Mouse (Mus musculus): ENCODE results near the gene Fbxl21. TPM values are rescaled to one million over a fixed set of nuclear protein-coding genes. Genes with fewer than 3 reads are reported as not detected.

Gene Fbxl21
- polyA plus RNA-seq, 1 experiment from 2014 or later, result 1.5 TPM

DNA sequence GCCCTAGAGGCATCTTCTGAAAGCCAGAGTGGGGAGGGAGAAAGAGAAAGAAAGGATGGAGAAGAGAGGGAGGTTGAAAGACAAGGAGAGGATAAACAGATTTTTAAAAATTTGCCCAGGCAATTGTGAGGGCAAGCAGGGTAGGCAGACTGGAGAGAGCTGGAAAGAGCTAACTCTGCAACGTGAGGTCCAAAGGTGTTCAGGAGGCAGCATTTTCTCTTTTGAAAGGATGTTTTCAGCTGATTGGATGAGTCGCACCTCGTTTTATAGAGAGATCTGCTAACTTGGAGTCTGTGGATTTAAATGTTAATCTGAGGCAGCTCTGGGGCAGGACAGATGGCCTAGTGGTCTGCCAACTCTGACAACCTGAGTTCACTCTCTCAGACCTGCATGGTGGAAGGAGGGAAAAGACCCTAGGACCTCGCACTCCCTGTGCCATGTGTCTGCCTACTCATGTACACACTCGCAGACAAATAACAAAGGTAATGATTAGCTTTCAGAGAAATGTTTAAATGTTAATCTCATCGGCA, 37.6 kb downstream of the Fbxl21 start:
- no peak for ATAC-seq (ENCODE audit: insufficient number of reproducible peaks, insufficient read depth, low FRiP score, low read depth)
- no peaks in the 10 kb centered on the region for H3K27me3 ChIP-seq (ENCODE audit: control insufficient read depth, insufficient read depth, low read length)
- 89% methylated on average over 6 of the region's 6 CpGs for WGBS
- H3K4me1 ChIP-seq (ENCODE audit: control insufficient read depth in 2 of 2, insufficient read depth in 2 of 2, low read length in 2 of 2), result peaks cover 5 to 6% of the 10 kb centered on the region in 2 experiments; a peak in 2 of 4 replicates
- H3K27ac ChIP-seq (replicated peaks in 1 of 2; ENCODE audit: control insufficient read depth in 1 of 2, insufficient read depth in 1 of 2, low read depth in 2 of 2, low read length in 2 of 2), result no peak overlapping the region
- no peak overlapping the region for H3K4me3 ChIP-seq (ENCODE audit: control insufficient read depth in 1 of 2, insufficient read depth in 1 of 2, low read depth in 1 of 2, low read length in 2 of 2)
- H3K9ac ChIP-seq (ENCODE audit: low read length), result no peak overlapping the region
- H3K4me2 ChIP-seq (ENCODE audit: low read length), result no peak overlapping the region
- H3K36me3 ChIP-seq (ENCODE audit: control insufficient read depth, insufficient read depth, low read length), result no peaks in the 10 kb centered on the region
- H3K9me3 ChIP-seq (ENCODE audit: control insufficient read depth, low read length), result no peaks in the 10 kb centered on the region

GRCm38 (mm10) chr13:56561129-56561528, 38.9 kb downstream of the Fbxl21 start:
- no peak overlapping the region for H3K4me3 ChIP-seq (ENCODE audit: control insufficient read depth in 1 of 2, insufficient read depth in 1 of 2, low read depth in 1 of 2, low read length in 2 of 2)
- no peaks in the 10 kb centered on the region for H3K36me3 ChIP-seq (ENCODE audit: control insufficient read depth, insufficient read depth, low read length)
- H3K27me3 ChIP-seq (ENCODE audit: control insufficient read depth, insufficient read depth, low read length), result no peaks in the 10 kb centered on the region
- no peak overlapping the region for H3K4me2 ChIP-seq (ENCODE audit: low read length)
- no peaks in the 10 kb centered on the region for H3K9me3 ChIP-seq (ENCODE audit: control insufficient read depth, low read length)
- 77% methylated on average over 8 of the region's 8 CpGs for WGBS
- no peak overlapping the region for H3K9ac ChIP-seq (ENCODE audit: low read length)
- peaks cover 5 to 6% of the 10 kb centered on the region in 2 experiments for H3K4me1 ChIP-seq (ENCODE audit: control insufficient read depth in 2 of 2, insufficient read depth in 2 of 2, low read length in 2 of 2)
- no peak overlapping the region for H3K27ac ChIP-seq (replicated peaks in 1 of 2; ENCODE audit: control insufficient read depth in 1 of 2, insufficient read depth in 1 of 2, low read depth in 2 of 2, low read length in 2 of 2)
- ATAC-seq (ENCODE audit: insufficient number of reproducible peaks, insufficient read depth, low FRiP score, low read depth), result no peak

DNA sequence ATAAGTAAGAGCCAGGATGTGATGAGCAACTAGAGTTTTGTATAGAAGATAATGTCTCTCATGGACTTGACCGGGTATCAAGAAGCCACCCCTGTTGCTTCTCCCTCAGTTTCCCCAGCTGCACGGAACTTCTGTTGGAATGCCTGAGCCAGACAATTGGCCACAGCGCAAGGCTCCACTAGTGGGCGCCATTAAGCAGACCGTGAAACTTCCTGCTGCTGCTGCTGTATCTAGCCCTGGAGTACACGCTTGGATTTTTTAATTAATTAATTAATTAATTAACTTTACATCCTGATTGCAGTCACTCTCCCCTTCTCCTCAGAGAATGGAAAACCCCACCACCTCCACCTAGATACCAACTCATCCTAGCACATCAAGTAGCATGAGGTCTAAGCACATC, 40.8 kb downstream of the Fbxl21 start:
- WGBS, result 35% methylated on average over 6 of the region's 6 CpGs
- no peak overlapping the region for H3K4me3 ChIP-seq (ENCODE audit: control insufficient read depth in 1 of 2, insufficient read depth in 1 of 2, low read depth in 1 of 2, low read length in 2 of 2)
- H3K9me3 ChIP-seq (ENCODE audit: control insufficient read depth, low read length), result no peaks in the 10 kb centered on the region
- no peak for ATAC-seq (ENCODE audit: insufficient number of reproducible peaks, insufficient read depth, low FRiP score, low read depth)
- no peak overlapping the region for H3K27ac ChIP-seq (replicated peaks in 1 of 2; ENCODE audit: control insufficient read depth in 1 of 2, insufficient read depth in 1 of 2, low read depth in 2 of 2, low read length in 2 of 2)
- H3K4me2 ChIP-seq (ENCODE audit: low read length), result no peak overlapping the region
- H3K4me1 ChIP-seq (ENCODE audit: control insufficient read depth in 2 of 2, insufficient read depth in 2 of 2, low read length in 2 of 2), result peaks cover 6 to 11% of the 10 kb centered on the region in 2 experiments
- no peak overlapping the region for H3K9ac ChIP-seq (ENCODE audit: low read length)
- H3K27me3 ChIP-seq (ENCODE audit: control insufficient read depth, insufficient read depth, low read length), result no peaks in the 10 kb centered on the region
- no peaks in the 10 kb centered on the region for H3K36me3 ChIP-seq (ENCODE audit: control insufficient read depth, insufficient read depth, low read length)

DNA sequence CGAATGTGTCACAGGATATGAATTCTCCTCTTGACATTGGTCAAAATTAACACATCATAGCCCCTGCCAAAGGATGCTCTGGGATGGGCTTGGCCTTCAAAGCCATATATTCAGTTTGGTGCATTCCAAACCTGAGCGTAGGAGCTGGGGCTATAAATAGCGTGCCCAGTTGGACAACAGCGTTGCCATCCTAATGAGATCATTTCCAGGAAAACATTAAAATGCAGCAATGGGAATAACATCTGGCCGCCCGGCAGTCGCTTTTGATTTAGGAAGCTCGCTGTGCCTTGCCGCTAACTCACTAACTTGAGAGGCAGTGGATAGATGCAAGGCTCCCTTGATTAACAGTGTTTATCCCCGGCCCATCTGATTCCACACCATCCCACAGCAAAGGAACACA, 44.1 kb downstream of the Fbxl21 start:
- no peak overlapping the region for H3K4me3 ChIP-seq (ENCODE audit: control insufficient read depth in 1 of 2, insufficient read depth in 1 of 2, low read depth in 1 of 2, low read length in 2 of 2)
- no peaks in the 10 kb centered on the region for H3K27me3 ChIP-seq (ENCODE audit: control insufficient read depth, insufficient read depth, low read length)
- peak overlapping the region in 1 of 2 experiments; percentile 37; a peak in 1 of 4 replicates for H3K27ac ChIP-seq (replicated peaks in 1 of 2; ENCODE audit: control insufficient read depth in 1 of 2, insufficient read depth in 1 of 2, low read depth in 2 of 2, low read length in 2 of 2)
- peaks cover 4 to 6% of the 10 kb centered on the region in 2 experiments for H3K4me1 ChIP-seq (ENCODE audit: control insufficient read depth in 2 of 2, insufficient read depth in 2 of 2, low read length in 2 of 2)
- WGBS, result 48% methylated on average over 10 of the region's 10 CpGs
- no peaks in the 10 kb centered on the region for H3K9me3 ChIP-seq (ENCODE audit: control insufficient read depth, low read length)
- no peaks in the 10 kb centered on the region for H3K36me3 ChIP-seq (ENCODE audit: control insufficient read depth, insufficient read depth, low read length)
- no peak overlapping the region for H3K4me2 ChIP-seq (ENCODE audit: low read length)
- ATAC-seq (ENCODE audit: insufficient number of reproducible peaks, insufficient read depth, low FRiP score, low read depth), result no peak
- H3K9ac ChIP-seq (ENCODE audit: low read length), result no peak overlapping the region

DNA sequence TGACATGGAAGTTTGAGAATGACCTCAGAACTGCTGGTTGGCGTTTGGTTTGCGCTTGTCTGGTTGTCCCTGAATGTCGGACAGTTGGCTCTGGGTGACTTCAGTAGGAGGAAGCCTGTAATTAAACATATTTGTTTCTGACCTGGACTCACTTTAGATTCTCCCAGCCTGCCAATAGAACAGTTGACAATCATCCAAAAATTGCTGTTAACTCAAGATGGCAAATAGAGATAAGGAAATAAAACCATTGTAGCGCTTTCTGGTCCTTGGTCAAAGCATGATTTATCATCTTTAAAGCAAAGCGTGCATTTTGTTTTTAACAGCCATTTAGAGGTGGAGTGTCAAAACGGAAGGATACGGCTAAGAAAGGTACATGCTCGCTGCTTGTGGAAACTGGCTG, 49.4 kb downstream of the Fbxl21 start:
- ATAC-seq (ENCODE audit: insufficient number of reproducible peaks, insufficient read depth, low FRiP score, low read depth), result no peak
- Histone ChIP-seq H3K9me3 (ENCODE audit: control insufficient read depth, low read length) (no peaks in the 10 kb centered on the region), H3K9ac (ENCODE audit: low read length) (no peak overlapping the region), H3K4me2 (ENCODE audit: low read length) (no peak overlapping the region), H3K4me3 (ENCODE audit: control insufficient read depth in 1 of 2, insufficient read depth in 1 of 2, low read depth in 1 of 2, low read length in 2 of 2) (no peak overlapping the region), H3K4me1 (ENCODE audit: control insufficient read depth in 2 of 2, insufficient read depth in 2 of 2, low read length in 2 of 2) (peaks cover 0 to 4% of the 10 kb centered on the region in 2 experiments; a peak in 2 of 4 replicates), H3K27ac (replicated peaks in 1 of 2; ENCODE audit: control insufficient read depth in 1 of 2, insufficient read depth in 1 of 2, low read depth in 2 of 2, low read length in 2 of 2) (no peak overlapping the region), H3K36me3 (ENCODE audit: control insufficient read depth, insufficient read depth, low read length) (no peaks in the 10 kb centered on the region), H3K27me3 (ENCODE audit: control insufficient read depth, insufficient read depth, low read length) (no peaks in the 10 kb centered on the region)
- 89% methylated on average over 8 of the region's 8 CpGs for whole genome bisulfite sequencing

DNA sequence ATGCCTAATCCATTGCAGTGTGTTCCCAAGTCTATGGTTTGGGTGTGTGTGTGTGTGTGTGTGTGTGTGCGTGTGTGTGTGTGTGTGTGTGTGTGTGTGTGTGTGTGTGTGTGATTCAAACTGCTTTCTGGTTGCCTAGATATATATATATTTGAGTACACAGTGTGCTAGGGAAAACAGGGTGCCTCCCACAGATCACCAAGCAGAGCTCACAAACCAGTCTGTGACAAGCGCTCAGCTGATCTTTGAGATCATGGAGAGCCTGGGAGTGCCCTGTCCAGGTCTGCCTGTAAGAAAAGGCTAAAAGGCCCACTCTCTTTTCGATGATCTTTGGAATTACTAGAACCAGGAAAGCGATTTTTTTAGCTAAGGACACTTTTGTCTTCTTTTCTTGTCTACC, 52.8 kb downstream of the Fbxl21 start:
- no peak overlapping the region for H3K4me2 ChIP-seq (ENCODE audit: low read length)
- peaks cover 0 to 6% of the 10 kb centered on the region in 2 experiments; a peak in 1 of 4 replicates for H3K4me1 ChIP-seq (ENCODE audit: control insufficient read depth in 2 of 2, insufficient read depth in 2 of 2, low read length in 2 of 2)
- no peaks in the 10 kb centered on the region for H3K9me3 ChIP-seq (ENCODE audit: control insufficient read depth, low read length)
- WGBS, result 69% methylated on average over 4 of the region's 4 CpGs
- H3K27ac ChIP-seq (replicated peaks in 1 of 2; ENCODE audit: control insufficient read depth in 1 of 2, insufficient read depth in 1 of 2, low read depth in 2 of 2, low read length in 2 of 2), result no peak overlapping the region
- ATAC-seq (ENCODE audit: insufficient number of reproducible peaks, insufficient read depth, low FRiP score, low read depth), result no peak
- H3K4me3 ChIP-seq (ENCODE audit: control insufficient read depth in 1 of 2, insufficient read depth in 1 of 2, low read depth in 1 of 2, low read length in 2 of 2), result no peak overlapping the region
- H3K9ac ChIP-seq (ENCODE audit: low read length), result no peak overlapping the region
- H3K36me3 ChIP-seq (ENCODE audit: control insufficient read depth, insufficient read depth, low read length), result no peaks in the 10 kb centered on the region
- no peaks in the 10 kb centered on the region for H3K27me3 ChIP-seq (ENCODE audit: control insufficient read depth, insufficient read depth, low read length)

DNA sequence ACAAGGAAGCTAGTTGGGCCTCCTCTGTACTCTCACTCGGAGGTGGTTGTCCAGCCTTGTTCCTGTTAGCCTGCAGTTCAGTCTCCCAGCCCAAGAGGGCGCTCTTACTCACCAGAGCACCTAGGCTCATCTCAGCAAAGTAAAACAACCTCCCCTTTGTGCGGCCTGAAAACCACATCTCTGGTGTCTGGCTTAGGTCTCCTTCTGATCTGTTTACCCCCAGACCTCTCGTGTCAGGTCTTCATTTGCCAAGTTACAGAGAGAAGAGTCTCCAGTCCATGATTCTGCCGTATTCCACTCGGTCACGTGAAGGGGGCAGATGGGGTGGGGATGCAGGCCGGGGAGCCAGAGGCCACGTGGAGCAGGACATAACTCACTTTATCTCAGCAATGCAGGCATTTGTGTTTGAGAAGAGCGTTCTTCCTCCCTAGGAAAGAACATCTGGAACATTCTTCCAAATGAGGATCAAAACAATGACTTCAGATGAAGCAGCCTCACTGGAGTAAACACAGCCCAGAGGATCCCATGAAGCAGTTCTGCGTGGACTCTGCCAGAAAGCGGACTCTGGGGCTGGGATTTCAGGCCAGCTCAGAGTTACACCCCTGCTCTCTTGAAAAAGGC, 53.5 kb downstream of the Fbxl21 start:
- no peaks in the 10 kb centered on the region for H3K27me3 ChIP-seq (ENCODE audit: control insufficient read depth, insufficient read depth, low read length)
- H3K36me3 ChIP-seq (ENCODE audit: control insufficient read depth, insufficient read depth, low read length), result no peaks in the 10 kb centered on the region
- peaks cover 0 to 6% of the 10 kb centered on the region in 2 experiments; a peak in 1 of 4 replicates for H3K4me1 ChIP-seq (ENCODE audit: control insufficient read depth in 2 of 2, insufficient read depth in 2 of 2, low read length in 2 of 2)
- no peak overlapping the region for H3K4me3 ChIP-seq (ENCODE audit: control insufficient read depth in 1 of 2, insufficient read depth in 1 of 2, low read depth in 1 of 2, low read length in 2 of 2)
- H3K9ac ChIP-seq (ENCODE audit: low read length), result no peak overlapping the region
- no peak overlapping the region for H3K4me2 ChIP-seq (ENCODE audit: low read length)
- H3K9me3 ChIP-seq (ENCODE audit: control insufficient read depth, low read length), result no peaks in the 10 kb centered on the region
- WGBS, result 50% methylated on average over 12 of the region's 12 CpGs
- peak overlapping the region; percentile 4 to 55 for H3K27ac ChIP-seq (replicated peaks in 1 of 2; ENCODE audit: control insufficient read depth in 1 of 2, insufficient read depth in 1 of 2, low read depth in 2 of 2, low read length in 2 of 2)
- no peak for ATAC-seq (ENCODE audit: insufficient number of reproducible peaks, insufficient read depth, low FRiP score, low read depth)

DNA sequence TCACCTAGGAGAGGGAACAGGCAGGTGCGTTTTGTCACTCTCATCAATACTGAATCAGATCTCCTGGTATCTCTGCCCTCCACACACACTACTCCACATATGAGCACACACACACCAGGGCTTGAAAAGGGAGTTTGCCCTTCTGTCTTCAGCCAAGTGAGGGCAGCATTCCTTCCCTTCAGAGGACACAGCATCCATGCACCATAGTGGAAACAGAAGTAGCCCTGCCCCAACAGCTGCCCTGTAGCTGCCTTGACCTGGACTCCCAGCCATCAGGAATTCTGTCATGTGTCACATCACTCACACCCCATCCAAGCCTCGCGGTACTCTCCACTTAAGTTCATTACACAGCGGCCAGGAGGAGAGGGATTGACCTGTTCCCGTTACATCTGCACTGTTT, 55.8 kb downstream of the Fbxl21 start:
- Histone ChIP-seq H3K27me3 (ENCODE audit: control insufficient read depth, insufficient read depth, low read length) (no peaks in the 10 kb centered on the region), H3K36me3 (ENCODE audit: control insufficient read depth, insufficient read depth, low read length) (no peaks in the 10 kb centered on the region), H3K9ac (ENCODE audit: low read length) (no peak overlapping the region), H3K4me3 (ENCODE audit: control insufficient read depth in 1 of 2, insufficient read depth in 1 of 2, low read depth in 1 of 2, low read length in 2 of 2) (no peak overlapping the region), H3K9me3 (ENCODE audit: control insufficient read depth, low read length) (no peaks in the 10 kb centered on the region), H3K4me1 (ENCODE audit: control insufficient read depth in 2 of 2, insufficient read depth in 2 of 2, low read length in 2 of 2) (peaks cover 18 to 19% of the 10 kb centered on the region in 2 experiments), H3K4me2 (ENCODE audit: low read length) (no peak overlapping the region), H3K27ac (replicated peaks in 1 of 2; ENCODE audit: control insufficient read depth in 1 of 2, insufficient read depth in 1 of 2, low read depth in 2 of 2, low read length in 2 of 2) (no peak overlapping the region)
- WGBS, result 32% methylated on average over 5 of the region's 5 CpGs
- ATAC-seq (ENCODE audit: insufficient number of reproducible peaks, insufficient read depth, low FRiP score, low read depth), result no peak
